ENCODE assay signal across 18 mouse cellular contexts in genomic region chr12:110985141-110985540, GRCm38 (mm10). TPM values are rescaled to one million over a fixed set of nuclear protein-coding genes. Genes with fewer than 3 reads are reported as not detected.
DNase-seq lines count a peak whose midpoint lies in the region; TF ChIP-seq lines count a peak whose summit lies in the region.
"Had no signal": no experiment of that assay in that cellular context is flagged by ENCODE, and none has a peak within 500 bp of the region (broad histone marks: within the 10 kb centered on the region; RNA-seq: fewer than 3 reads in every experiment).

No protein-coding gene starts in this region.

- H3K27me3 ChIP-seq in heart, adult 2 months (ENCODE audit: control insufficient read depth, insufficient read depth, low read length) = no peaks in the 10 kb centered on the region
- H3K27me3 ChIP-seq: embryonic facial prominence, embryonic 15.5 days; neural tube, embryonic 13.5 days had no signal

- peak overlapping the region; percentile 90 for H3K27ac ChIP-seq in heart, adult 2 months
- H3K27ac ChIP-seq: embryonic facial prominence, embryonic 15.5 days; hindbrain, embryonic 12.5 days; neural tube, embryonic 13.5 days had no signal

- DNase-seq in adrenal gland, adult 2 months = peak; percentile 46
- no peak for DNase-seq in adrenal gland, adult 18-20 months (ENCODE audit: low spot score in 2 of 2)
- no peak for DNase-seq in heart, adult 2 months
- no peak for DNase-seq in heart, postnatal 10 days
- DNase-seq in urinary bladder, adult 2 months (ENCODE audit: low spot score) = peak; percentile 14
- no peak for DNase-seq in urinary bladder, postnatal 25 days (ENCODE audit: low spot score)
- no peak for DNase-seq in layer of hippocampus, adult 11-12 months (ENCODE audit: low spot score)
- no peak for DNase-seq in layer of hippocampus, postnatal 36 days
- DNase-seq: cerebellum, adult 11 months; cerebellum, postnatal 14 days; kidney, adult 2 months; left cerebral cortex, postnatal 4 days; lung, adult 18-20 months; right cerebral cortex, postnatal 14 days; thymus, postnatal 36 days had no signal

- H3K36me3 ChIP-seq in heart, adult 2 months (ENCODE audit: control insufficient read depth, insufficient read depth, low read length) = no peaks in the 10 kb centered on the region
- H3K36me3 ChIP-seq: embryonic facial prominence, embryonic 15.5 days; hindbrain, embryonic 12.5 days; neural tube, embryonic 13.5 days had no signal

- peak overlapping the region; percentile 58 for H3K9ac ChIP-seq in heart, adult 2 months (ENCODE audit: low read depth, low read length)
- H3K9ac ChIP-seq: embryonic facial prominence, embryonic 15.5 days; hindbrain, embryonic 12.5 days; neural tube, embryonic 13.5 days had no signal

- no peak for TF ChIP-seq EP300 in heart, adult 2 months (IDR thresholded peaks at IDR 0.05; ENCODE audit: insufficient read depth, low read depth, low read length)

- no peak for TF ChIP-seq POLR2A in heart, adult 2 months (IDR thresholded peaks at IDR 0.05; ENCODE audit: insufficient read depth, low read depth, low read length)

- no peaks in the 10 kb centered on the region for H3K79me2 ChIP-seq in heart, adult 2 months (replicated peaks; ENCODE audit: control insufficient read depth, insufficient read depth, low read length)

- intact Hi-C loops in heart, adult 2 months (cut with DNase I) = no loop called here
- intact Hi-C loops in heart, postnatal 10 days (cut with DNase I) = no loop called here

- 64% methylated on average over 9 of the region's 9 CpGs for WGBS in heart, adult 2 months

- H3K4me1 ChIP-seq in heart, adult 2 months (ENCODE audit: control insufficient read depth, insufficient read depth, low read length) = peaks cover 1% of the 10 kb centered on the region; the same call in 1 of the 2 replicates
- H3K4me1 ChIP-seq: embryonic facial prominence, embryonic 15.5 days; hindbrain, embryonic 12.5 days; neural tube, embryonic 13.5 days had no signal

- no peak for TF ChIP-seq CTCF in heart, adult 2 months (IDR thresholded peaks at IDR 0.05)

- H3K4me3 ChIP-seq in heart, adult 2 months = peak overlapping the region; percentile 49
- H3K4me3 ChIP-seq: embryonic facial prominence, embryonic 15.5 days; hindbrain, embryonic 12.5 days; neural tube, embryonic 13.5 days had no signal

RNA-seq across cellular contexts. Expression of gene Ankrd9, which starts 6.3 kb away (rescaled TPM):
- total RNA-seq in adrenal gland, adult 2 months (2021) = 10 to 100 TPM; 30.4 to 42.7 TPM
- 90.6 and 110 TPM in 2 replicates for polyA plus RNA-seq in adrenal gland, adult 2 months (2012; rRNA removed)
- 10 to 100 TPM; 29.7 to 39.8 TPM for total RNA-seq in adrenal gland, adult 18-20 months (2021)
- total RNA-seq in heart, adult 2 months (2021) = 10 to 100 TPM; 59.3 to 84.2 TPM
- 80.5 and 93.2 TPM in 2 replicates for polyA plus RNA-seq in heart, adult 2 months (2012; rRNA removed)
- total RNA-seq in heart, postnatal 10 days (2021) = 10 to 100 TPM; 35.4 to 70.2 TPM
- polyA plus RNA-seq in urinary bladder, adult 2 months (2012; rRNA removed) = 25.1 and 28.9 TPM in 2 replicates
- 10 to 100 TPM; 12.8 to 14.4 TPM for total RNA-seq in layer of hippocampus, postnatal 36 days (2021)

RNA-seq across cellular contexts. Expression of gene Rcor1, which starts 54.0 kb away (rescaled TPM):
- total RNA-seq in adrenal gland, adult 2 months (2021) = 10 to 100 TPM; 35.7 to 63.8 TPM
- 5.3 and 8.0 TPM in 2 replicates for polyA plus RNA-seq in adrenal gland, adult 2 months (2012; rRNA removed)
- total RNA-seq in adrenal gland, adult 18-20 months (2021) = 10 to 100 TPM; 53.5 to 58.5 TPM
- total RNA-seq in heart, adult 2 months (2021) = 10 to 100 TPM; 13.9 to 14.8 TPM
- polyA plus RNA-seq in heart, adult 2 months (2012; rRNA removed) = 5.9 and 9.9 TPM in 2 replicates
- 10 to 100 TPM; 25.3 to 27.9 TPM for total RNA-seq in heart, postnatal 10 days (2021)
- polyA plus RNA-seq in urinary bladder, adult 2 months (2012; rRNA removed) = 12.6 and 16.6 TPM in 2 replicates
- total RNA-seq in layer of hippocampus, postnatal 36 days (2021) = 10 to 100 TPM; 18.2 to 18.3 TPM

Comparison
In these comparisons a context has a peak if more than half of its experiments do, and no peak if none do; other contexts are left out.
1. DNase-seq: peak in adrenal gland, adult 2 months (single experiment) and urinary bladder, adult 2 months (single experiment); none in adrenal gland, adult 18-20 months (0 of 2), heart, adult 2 months (0 of 2), heart, postnatal 10 days (0 of 2), urinary bladder, postnatal 25 days (single experiment), layer of hippocampus, adult 11-12 months (single experiment) and layer of hippocampus, postnatal 36 days (0 of 2).